Mouse (Mus musculus) limb, embryonic 14.5 days (tissue): ENCODE results near the gene Kirrel3. TPM values are rescaled to one million over a fixed set of nuclear protein-coding genes. Genes with fewer than 3 reads are reported as not detected.

Source experiments
- ATAC-seq: fragments of 200-750 bp; cut with Nextera tagmentation; 2 replicates; pipeline ENCODE4 v1.8.0; 2017; ENCODE audit warnings: low read depth, moderate number of reproducible peaks, moderate TSS enrichment; ENCODE audit not compliant: low FRiP score
- DNase-seq: peaks from one replicate; pipeline ENCODE4 v3.0.0-alpha.2; 2015; ENCODE audit warnings: low spot score
- H3K27ac ChIP-seq: fragments of 300-500 bp; sonication (generic); replicated peaks from 2 replicates; pipeline ENCODE4 v1.5.1; 2014; ENCODE audit warnings: low read depth, mild to moderate bottlenecking, low read length, moderate library complexity, mixed read lengths
- H3K27me3 ChIP-seq: fragments of 300-500 bp; sonication (generic); 2 replicates; pipeline ENCODE4 v1.6.1; 2014; ENCODE audit warnings: low read length, mixed read lengths; ENCODE audit not compliant: control insufficient read depth, insufficient read depth
- H3K36me3 ChIP-seq: fragments of 300-500 bp; sonication (generic); 2 replicates; pipeline ENCODE4 v1.6.1; 2014; ENCODE audit warnings: mild to moderate bottlenecking, low read length, moderate library complexity, mixed read lengths; ENCODE audit not compliant: control insufficient read depth, insufficient read depth
- H3K4me1 ChIP-seq: fragments of 300-500 bp; sonication (generic); 2 replicates; pipeline ENCODE4 v1.6.1; 2014; ENCODE audit warnings: antibody characterized with exemption, low read length, mixed read lengths; ENCODE audit not compliant: control insufficient read depth, insufficient read depth
- H3K4me2 ChIP-seq: fragments of 300-500 bp; sonication (generic); replicated peaks from 2 replicates; pipeline ENCODE4 v1.6.1; 2014; ENCODE audit warnings: low read depth, mild to moderate bottlenecking, low read length, moderate library complexity; ENCODE audit not compliant: severe bottlenecking
- H3K4me3 ChIP-seq: fragments of 300-500 bp; sonication (generic); replicated peaks from 2 replicates; pipeline ENCODE4 v1.5.1; 2014; ENCODE audit warnings: low read length
- H3K9ac ChIP-seq: fragments of 300-500 bp; sonication (generic); 2 replicates; pipeline ENCODE4 v1.6.1; 2014; ENCODE audit warnings: mild to moderate bottlenecking, low read depth, low read length, moderate library complexity; ENCODE audit not compliant: severe bottlenecking
- H3K9me3 ChIP-seq: fragments of 300-500 bp; sonication (generic); 2 replicates; pipeline ENCODE4 v1.6.1; 2016; ENCODE audit warnings: low read length; ENCODE audit not compliant: control insufficient read depth
- POLR2A ChIP-seq: fragments of 200-500 bp; IDR thresholded peaks from 2 replicates; pipeline ENCODE4 v1.8.0; 2012; ENCODE audit warnings: inconsistent platforms, mild to moderate bottlenecking, moderate library complexity, borderline replicate concordance; ENCODE audit not compliant: insufficient read depth, insufficient read length; ENCODE audit errors: extremely low read depth
- WGBS: fragments of 180-500 bp; shearing (Covaris S2); extraction: QIAGEN DNeasy Blood & Tissue Kit; methylation state at CpG from one replicate; pipeline ENCODE4 v1.1.7; 2014; 5-methylcytosine and 5-hydroxymethylcytosine counted together
- polyA plus RNA-seq, 2 experiments: library from polyadenylated mRNA; depleted of rRNA in 1 of 2; stranded (reverse) in 1 of 2; unstranded in 1 of 2; fragments of >200 nt; fragmentation: Nextera tagmentation in 1 of 2; extraction: Ambion mirVana in 1 of 2; gene quantifications; 2 replicates each; pipeline versions ENCODE4 v1.2.1 to v1.2.3; 2012 to 2014

The Kirrel3 gene
- polyA plus RNA-seq, 2 experiments = 10.1 to 14.6 TPM

GRCm38 (mm10) chr9:34663412-34663811 is 177.7 kb downstream of the Kirrel3 start:
- 46% methylated on average over 6 of the region's 6 CpGs for WGBS
- Histone ChIP-seq H3K27me3 (no peaks in the 10 kb centered on the region), H3K9me3 (no peaks in the 10 kb centered on the region), H3K36me3 (no peaks in the 10 kb centered on the region), H3K4me2 (no peak overlapping the region), H3K4me3 (no peak overlapping the region), H3K9ac (no peak overlapping the region), H3K27ac (no peak overlapping the region), H3K4me1 (no peaks in the 10 kb centered on the region; the same call in 1 of the 2 replicates)
- TF ChIP-seq POLR2A = no peak
- no peak for DNase-seq
- no peak for ATAC-seq

- TF ChIP-seq POLR2A = no peak
- no peaks in the 10 kb centered on the region for H3K27me3 ChIP-seq
- no peak for ATAC-seq
- no peaks in the 10 kb centered on the region for H3K9me3 ChIP-seq
- H3K4me2 ChIP-seq = no peak overlapping the region
- no peaks in the 10 kb centered on the region; the same call in 1 of the 2 replicates for H3K4me1 ChIP-seq
- no peak overlapping the region for H3K4me3 ChIP-seq
- H3K27ac ChIP-seq = no peak overlapping the region
- DNase-seq = no peak
- H3K9ac ChIP-seq = no peak overlapping the region
- WGBS = 72% methylated on average over 15 of the region's 15 CpGs
- no peaks in the 10 kb centered on the region for H3K36me3 ChIP-seq
These were observed 179.9 kb downstream of the Kirrel3 start for GRCm38 (mm10) chr9:34665361-34666129.

- H3K4me1 ChIP-seq = no peaks in the 10 kb centered on the region; the same call in 1 of the 2 replicates
- H3K4me2 ChIP-seq = no peak overlapping the region
- 56% methylated on average over 1 of the region's 1 CpGs for WGBS
- no peak for DNase-seq
- TF ChIP-seq POLR2A = no peak
- no peaks in the 10 kb centered on the region for H3K36me3 ChIP-seq
- H3K27ac ChIP-seq = no peak overlapping the region
- no peak overlapping the region for H3K9ac ChIP-seq
- H3K9me3 ChIP-seq = no peaks in the 10 kb centered on the region
- no peaks in the 10 kb centered on the region for H3K27me3 ChIP-seq
- ATAC-seq = no peak
- no peak overlapping the region for H3K4me3 ChIP-seq
These were observed 181.5 kb downstream of the Kirrel3 start for GRCm38 (mm10) chr9:34667182-34667581.

GRCm38 (mm10) chr9:34670906-34671305 is 185.2 kb downstream of the Kirrel3 start:
- TF ChIP-seq POLR2A = no peak
- WGBS = 74% methylated on average over 2 of the region's 2 CpGs

GRCm38 (mm10) chr9:34686798-34687197 is 201.1 kb downstream of the Kirrel3 start:
- 85% methylated on average over 6 of the region's 6 CpGs for WGBS
- Histone ChIP-seq H3K36me3 (no peaks in the 10 kb centered on the region), H3K27ac (no peak overlapping the region), H3K27me3 (no peaks in the 10 kb centered on the region), H3K4me3 (no peak overlapping the region), H3K4me1 (no peaks in the 10 kb centered on the region), H3K4me2 (no peak overlapping the region), H3K9ac (no peak overlapping the region), H3K9me3 (no peaks in the 10 kb centered on the region)
- DNase-seq = no peak
- TF ChIP-seq POLR2A = no peak
- no peak for ATAC-seq

More at GRCm38 (mm10) chr9:34670906-34671305, 185.2 kb downstream of the Kirrel3 start:
- no peak for DNase-seq
- Histone ChIP-seq H3K36me3 (no peaks in the 10 kb centered on the region), H3K27me3 (no peaks in the 10 kb centered on the region), H3K4me1 (no peaks in the 10 kb centered on the region), H3K4me3 (no peak overlapping the region), H3K4me2 (no peak overlapping the region), H3K9ac (no peak overlapping the region), H3K27ac (no peak overlapping the region), H3K9me3 (no peaks in the 10 kb centered on the region)
- ATAC-seq = no peak
